Mouse (Mus musculus) lung, postnatal 10 days (tissue): ENCODE measurements around the gene Gm14399.
A peak's percentile ranks its signal among the peaks of the same experiment; 100 is the strongest.
"Not testable (repeated sequence)": the region's sequence is repeated elsewhere in the genome, so short reads cannot be mapped to it uniquely, and the experiment has no call there.

ENCODE experiments used
- DNase-seq: peaks from one replicate; pipeline ENCODE4 v3.0.0; 2021

Gm14399 gene

GRCm38 (mm10) chr2:175141993-175142295, at the start of gene Gm14399:
Gene Gm14399 (minus strand): TSS chr2:175142012.
- not testable (repeated sequence) for DNase-seq

GRCm38 (mm10) chr2:175179008-175179407, 37.2 kb upstream of the Gm14399 start:
- not testable (repeated sequence) for DNase-seq

DNA sequence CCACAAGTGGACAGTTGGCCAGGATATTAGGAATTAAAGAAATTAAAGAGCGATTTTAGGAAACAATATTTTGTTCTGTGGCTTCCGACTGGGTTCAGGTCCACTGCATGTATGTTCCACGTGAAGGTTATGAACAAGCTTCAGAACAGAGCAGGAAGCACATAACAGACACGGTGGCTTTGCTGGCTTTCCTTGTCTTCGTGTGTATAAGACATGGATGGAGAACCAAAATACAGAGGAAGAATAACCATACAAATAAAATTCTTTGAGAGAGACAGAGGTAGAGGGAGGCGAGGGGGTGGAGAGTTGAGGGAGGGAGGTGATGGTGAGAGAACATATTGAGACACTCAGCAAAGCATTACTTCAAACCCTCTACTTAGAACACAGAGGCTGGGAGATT, 34.5 kb upstream of the Gm14399 start:
- no peak for DNase-seq

- not testable (repeated sequence) for DNase-seq
These were observed 33.8 kb upstream of the Gm14399 start, which contains the start of gene Gm14443 for GRCm38 (mm10) chr2:175175401-175176180. Gene Gm14443 (minus strand): TSS chr2:175175871.

DNA sequence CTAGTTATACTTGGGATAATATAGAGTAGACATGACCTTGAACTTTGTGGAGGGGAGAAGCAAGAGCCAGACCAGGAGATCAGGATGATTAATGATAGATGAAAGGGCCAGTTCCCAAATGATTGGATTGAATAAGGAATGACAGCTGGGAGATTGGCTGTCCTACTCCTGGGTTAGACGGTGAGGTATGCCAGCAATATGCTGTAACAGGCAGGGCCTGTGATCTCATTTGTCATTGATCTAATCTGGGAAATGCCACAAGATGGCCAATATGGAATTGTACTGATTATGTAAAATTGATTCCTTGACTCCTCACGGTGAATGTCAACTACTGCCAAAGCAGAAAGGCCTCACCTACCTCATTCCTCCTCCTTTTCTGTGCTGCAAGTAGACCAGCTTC, 32.2 kb upstream of the Gm14399 start:
- DNase-seq = not testable (repeated sequence)

DNA sequence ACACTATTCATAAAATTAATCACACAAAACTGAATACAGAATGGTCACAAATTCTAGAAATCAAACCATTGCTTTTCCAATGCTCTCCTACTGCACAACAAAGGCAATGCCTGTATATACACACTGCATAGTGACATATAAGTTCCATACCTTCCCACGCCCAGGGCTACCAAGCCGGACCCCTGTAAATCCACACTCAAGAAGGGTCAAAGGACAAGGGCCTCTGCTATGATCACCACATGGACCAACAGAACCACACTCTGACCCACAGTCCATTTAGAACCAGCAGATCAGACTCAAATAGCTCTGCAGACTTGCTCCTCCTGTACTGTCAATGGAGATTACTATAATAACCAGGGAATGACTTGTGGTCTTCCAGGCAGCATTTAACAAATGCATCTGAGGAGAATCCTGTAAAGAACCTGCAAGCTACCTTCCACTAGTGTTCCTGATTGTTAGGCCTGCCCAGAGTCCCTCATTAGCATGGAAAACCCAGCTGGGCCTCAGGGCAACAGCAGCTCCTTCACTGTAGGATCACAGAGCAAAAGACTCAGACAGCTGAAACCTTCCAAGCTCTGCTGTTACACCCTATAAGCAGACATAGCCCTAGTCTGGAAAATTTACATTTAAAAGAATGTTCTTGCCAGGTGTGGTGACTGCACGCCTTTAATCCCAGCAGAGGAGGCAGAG, 31.2 kb upstream of the Gm14399 start:
- DNase-seq = not testable (repeated sequence)

DNA sequence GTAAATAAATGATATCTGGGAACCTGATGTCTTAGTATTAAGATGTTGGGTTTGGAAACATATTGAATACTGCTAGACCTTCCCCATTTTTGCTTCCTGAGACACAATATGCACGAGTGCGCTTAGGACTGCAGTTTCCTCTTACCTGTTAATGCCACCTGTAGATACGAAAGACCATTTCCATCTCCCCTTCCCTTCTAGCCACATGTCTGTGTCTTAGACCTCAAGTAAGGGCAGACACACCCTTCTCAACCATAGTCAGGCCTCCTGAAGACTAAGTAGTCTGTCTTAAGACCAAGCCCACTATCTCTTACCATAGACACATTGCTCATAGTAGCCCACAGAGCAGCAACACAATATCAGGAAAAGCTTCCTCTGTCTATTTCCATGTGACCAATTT, 30.3 kb upstream of the Gm14399 start:
- DNase-seq = no peak

DNA sequence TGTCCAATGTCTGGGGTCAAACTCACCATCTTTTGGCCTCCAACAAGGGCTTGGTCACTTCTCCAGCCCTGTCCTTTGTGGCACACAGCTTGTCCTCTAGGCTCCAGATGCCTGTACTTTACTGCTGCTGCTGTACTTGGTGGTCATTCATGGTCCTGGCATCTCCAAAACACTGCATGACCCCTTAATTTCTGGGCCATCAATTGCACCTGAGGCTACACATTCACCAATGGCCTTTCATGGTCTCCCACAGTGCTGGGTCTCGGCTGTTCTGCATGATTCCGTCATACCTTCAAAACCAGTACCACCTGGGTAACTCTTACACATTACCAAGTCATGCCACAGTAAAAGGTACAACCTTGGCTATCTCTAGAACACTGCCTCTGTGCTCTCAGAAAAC, 25.1 kb upstream of the Gm14399 start:
- DNase-seq = not testable (repeated sequence)

DNA sequence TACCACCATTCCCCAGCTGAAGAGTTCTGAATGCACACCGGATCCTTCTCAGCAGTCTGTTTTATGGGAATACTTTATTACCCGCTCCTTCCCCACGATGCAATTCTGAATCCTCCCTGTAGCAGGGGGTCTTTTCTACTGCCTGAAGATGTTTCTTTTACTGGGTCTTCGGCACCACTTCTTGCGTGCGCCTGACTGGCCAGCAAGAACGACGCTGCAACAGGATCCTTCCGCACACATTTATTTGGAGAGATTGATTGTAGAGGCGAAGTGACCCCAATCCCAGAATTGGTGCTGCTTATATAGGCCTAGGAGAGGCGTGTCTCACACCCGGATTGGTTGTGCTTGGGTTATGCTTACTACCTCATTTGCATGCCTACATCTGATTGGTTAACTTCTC, 23.3 kb upstream of the Gm14399 start:
- not testable (repeated sequence) for DNase-seq

DNA sequence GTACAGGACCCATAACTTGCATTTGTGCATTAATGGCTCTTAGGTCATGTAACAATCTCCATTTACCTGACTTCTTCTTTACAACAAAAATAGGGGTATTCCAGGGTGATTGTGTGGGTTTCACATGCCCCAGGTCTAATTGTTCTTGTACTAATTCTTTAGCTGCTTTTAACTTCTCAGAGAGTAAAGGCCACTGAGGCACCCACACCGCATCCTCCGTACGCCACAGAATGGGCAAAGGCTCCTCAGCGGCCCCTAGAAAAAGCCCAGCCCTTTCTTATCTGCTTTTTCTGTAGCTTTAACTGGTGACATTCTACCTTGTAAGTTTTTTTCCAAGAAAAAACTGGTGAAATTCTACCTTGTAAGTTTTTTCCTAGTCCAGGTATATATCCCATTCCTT, 19.6 kb upstream of the Gm14399 start:
- DNase-seq = not testable (repeated sequence)

GRCm38 (mm10) chr2:175158642-175159041, 16.8 kb upstream of the Gm14399 start:
- DNase-seq = no peak

DNA sequence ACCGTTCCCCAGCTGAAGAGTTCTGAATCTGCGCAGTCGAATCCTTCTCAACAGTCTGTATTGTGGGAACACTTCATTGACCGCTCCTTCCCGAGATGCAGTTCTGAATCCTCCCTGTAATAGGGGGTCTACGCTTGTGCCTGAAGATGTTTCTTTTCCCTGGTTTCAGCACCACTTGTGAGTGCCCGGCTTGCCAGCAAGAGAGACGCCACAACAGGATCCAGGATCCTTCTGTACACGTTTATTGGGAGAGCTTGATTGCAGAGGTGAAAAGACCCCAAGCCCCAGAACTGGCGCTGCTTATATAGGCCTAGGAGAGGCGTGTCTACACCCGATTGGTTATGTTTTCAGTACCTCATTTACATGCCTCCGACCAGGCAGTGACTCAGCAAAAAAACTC, 14.9 kb upstream of the Gm14399 start:
- DNase-seq = no peak

GRCm38 (mm10) chr2:175141118-175141992, 457 bp downstream of the Gm14399 start:
- DNase-seq = peak; percentile 14

DNA sequence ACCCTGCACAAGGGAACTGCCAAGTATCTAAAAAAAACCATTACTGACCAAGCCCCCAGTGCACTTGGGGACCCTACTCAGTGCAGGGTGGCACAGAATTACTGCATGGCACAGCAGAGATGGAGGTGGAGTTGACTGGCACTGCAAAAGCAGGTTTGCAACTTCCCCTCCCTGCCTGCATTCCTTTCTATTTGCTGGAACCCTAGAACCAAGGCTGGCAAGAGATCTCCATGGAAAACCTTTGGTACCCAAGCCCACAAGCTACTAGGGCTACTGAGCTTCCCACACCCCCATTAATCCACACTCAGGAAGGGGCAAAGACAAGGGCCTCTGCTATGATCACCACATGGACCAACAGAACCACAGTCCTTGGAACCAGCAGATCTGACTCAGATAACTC, 1.2 kb downstream of the Gm14399 start:
- not testable (repeated sequence) for DNase-seq
